Mouse (Mus musculus) small intestine, adult 2 months (tissue): ENCODE measurements at regions not wholly inside any gene's neighbourhood (a gene's known extent, or its start where the extent isn't known, plus 50 kb on each side); places are given as distances from the start of the nearest gene placed in this dataset.
"Not testable (repeated sequence)": the region's sequence is repeated elsewhere in the genome, so short reads cannot be mapped to it uniquely, and the experiment has no call there.

Source experiments
- H3K27ac ChIP-seq: fragments of 200-500 bp; 2 replicates; pipeline ENCODE4 v1.5.1; 2012; ENCODE audit warnings: low read depth, low read length, control low read depth, inconsistent platforms; ENCODE audit not compliant: insufficient read depth
- H3K27me3 ChIP-seq: fragments of 200-500 bp; 2 replicates; pipeline ENCODE4 v1.6.1; 2012; ENCODE audit warnings: mild to moderate bottlenecking, moderate library complexity, low read length, inconsistent platforms; ENCODE audit not compliant: control insufficient read depth, insufficient read depth
- H3K36me3 ChIP-seq: fragments of 200-500 bp; 2 replicates; pipeline ENCODE4 v1.6.1; 2012; ENCODE audit warnings: mild to moderate bottlenecking, low read length, control low read depth, inconsistent platforms; ENCODE audit not compliant: control insufficient read depth, insufficient read depth
- H3K4me1 ChIP-seq: fragments of 200-500 bp; 2 replicates; pipeline ENCODE4 v1.6.1; 2012; ENCODE audit warnings: low read length, inconsistent platforms, mixed read lengths; ENCODE audit not compliant: control insufficient read depth, insufficient read depth, insufficient read length
- H3K4me3 ChIP-seq: fragments of 200-500 bp; 2 replicates; pipeline ENCODE4 v1.5.1; 2012; ENCODE audit warnings: low read depth, mild to moderate bottlenecking, control low read depth, inconsistent platforms, low read length, moderate library complexity
- CTCF ChIP-seq: fragments of 200-500 bp; IDR thresholded peaks from 2 replicates; pipeline ENCODE4 v1.5.1; 2012; ENCODE audit warnings: low read depth, mild to moderate bottlenecking, control low read depth, inconsistent platforms, low read length, moderate library complexity, mixed read lengths; ENCODE audit not compliant: insufficient replicate concordance, insufficient read length; ENCODE audit errors: extremely low read depth
- POLR2A ChIP-seq: fragments of 200-500 bp; IDR thresholded peaks from 2 replicates; pipeline ENCODE4 v1.6.1; 2012; ENCODE audit warnings: low read depth, mild to moderate bottlenecking, control low read depth, inconsistent platforms, low read length, moderate library complexity
- whole genome bisulfite sequencing: fragments of 180-500 bp; shearing (Covaris S2); methylation state at CpG from one replicate; pipeline ENCODE4 v1.1.7; 2018; 5-methylcytosine and 5-hydroxymethylcytosine counted together

GRCm38 (mm10) chr4:6600766-6601367 is 1638.0 kb downstream of the Car8 start:
- no peaks in the 10 kb centered on the region for H3K4me1 ChIP-seq
- no peaks in the 10 kb centered on the region for H3K36me3 ChIP-seq
- H3K27ac ChIP-seq = no peak overlapping the region
- WGBS = 88% methylated on average over 7 of the region's 7 CpGs
- H3K4me3 ChIP-seq = no peak overlapping the region
- TF ChIP-seq CTCF (no peak), POLR2A (no peak)
- H3K27me3 ChIP-seq = no peaks in the 10 kb centered on the region

- Histone ChIP-seq H3K4me3 (no peak overlapping the region), H3K36me3 (no peaks in the 10 kb centered on the region), H3K4me1 (no peaks in the 10 kb centered on the region), H3K27ac (no peak overlapping the region), H3K27me3 (no peaks in the 10 kb centered on the region)
- 68% methylated on average over 1 of the region's 1 CpGs for WGBS
- TF ChIP-seq POLR2A (no peak), CTCF (no peak)
Measured at GRCm38 (mm10) chr4:6596321-6596720, 1642.5 kb downstream of the Car8 start.

GRCm38 (mm10) chr4:6592890-6593289 is 1646.0 kb downstream of the Car8 start:
- H3K27me3 ChIP-seq, H3K36me3 ChIP-seq, H3K4me3 ChIP-seq, H3K4me1 ChIP-seq, H3K27ac ChIP-seq: not testable (repeated sequence)
- 87% methylated on average over 3 of the region's 3 CpGs for WGBS

- no peak for TF ChIP-seq POLR2A
- no peak for TF ChIP-seq CTCF
- H3K36me3 ChIP-seq = no peaks in the 10 kb centered on the region
- WGBS = 33% methylated on average over 11 of the region's 11 CpGs
- no peak overlapping the region for H3K4me3 ChIP-seq
- no peaks in the 10 kb centered on the region for H3K27me3 ChIP-seq
- no peak overlapping the region for H3K27ac ChIP-seq
- no peaks in the 10 kb centered on the region for H3K4me1 ChIP-seq
Measured at GRCm38 (mm10) chr4:6561604-6562357, 1677.1 kb downstream of the Car8 start.

GRCm38 (mm10) chr4:6539626-6540025 is 1699.2 kb downstream of the Car8 start:
- Histone ChIP-seq H3K4me3 (no peak overlapping the region), H3K27ac (no peak overlapping the region), H3K27me3 (no peaks in the 10 kb centered on the region), H3K4me1 (no peaks in the 10 kb centered on the region), H3K36me3 (no peaks in the 10 kb centered on the region)
- WGBS = 97% methylated on average over 5 of the region's 5 CpGs
- no peak for TF ChIP-seq CTCF
- no peak for TF ChIP-seq POLR2A

- 74% methylated on average over 1 of the region's 1 CpGs for WGBS
Measured at GRCm38 (mm10) chr4:6532441-6532840, 1706.4 kb downstream of the Car8 start.

GRCm38 (mm10) chr4:6517626-6518025 is 1721.2 kb downstream of the Car8 start:
- Histone ChIP-seq H3K27ac (no peak overlapping the region), H3K36me3 (no peaks in the 10 kb centered on the region), H3K4me1 (0 out of 2 replicates have a peak, but pooled peaks cover 2% of the 10 kb centered on the region), H3K27me3 (no peaks in the 10 kb centered on the region), H3K4me3 (no peak overlapping the region)
- TF ChIP-seq POLR2A (no peak), CTCF (no peak)
- WGBS = 75% methylated on average over 1 of the region's 1 CpGs

More at GRCm38 (mm10) chr4:6532441-6532840, 1706.4 kb downstream of the Car8 start:
- no peak overlapping the region for H3K27ac ChIP-seq
- no peak overlapping the region for H3K4me3 ChIP-seq
- H3K36me3 ChIP-seq = no peaks in the 10 kb centered on the region
- H3K4me1 ChIP-seq = no peaks in the 10 kb centered on the region
- no peaks in the 10 kb centered on the region for H3K27me3 ChIP-seq
- TF ChIP-seq CTCF = no peak
- TF ChIP-seq POLR2A = no peak
